Mouse (Mus musculus) MEL (cell line): Measurements from ENCODE around the gene Dennd4b. TPM values are rescaled to one million over a fixed set of nuclear protein-coding genes. Genes with fewer than 3 reads are reported as not detected.

Source experiments
- DNase-seq: peaks from one replicate; pipeline ENCODE4 v3.0.0; 2011; ENCODE audit warnings: low read depth, low spot score
- H3K27ac ChIP-seq: 2 replicates; pipeline ENCODE4 v1.5.1; 2012; ENCODE audit warnings: low read depth, mild to moderate bottlenecking, control low read depth, low read length, moderate library complexity; ENCODE audit not compliant: control insufficient read depth
- H3K27me3 ChIP-seq, 2 experiments: fragments of 150-350 bp in 1 of 2; sonication (generic) in 1 of 2; 2 replicates each; pipeline ENCODE4 v1.6.1; 2012; ENCODE audit warnings: low read length in 2 of 2, mild to moderate bottlenecking in 2 of 2, improper control_type of control experiment in 1 of 2, moderate library complexity in 1 of 2; ENCODE audit not compliant: insufficient read depth in 2 of 2, control insufficient read depth in 1 of 2
- H3K36me3 ChIP-seq, 2 experiments: 2 replicates each; pipeline ENCODE4 v1.6.1; 2012 to 2014; ENCODE audit warnings: low read length in 2 of 2, improper control_type of control experiment in 1 of 2, inconsistent platforms in 1 of 2, mild to moderate bottlenecking in 1 of 2; ENCODE audit not compliant: insufficient read depth in 2 of 2, control insufficient read depth in 1 of 2
- H3K4me1 ChIP-seq, 2 experiments: fragments of 150-350 bp in 1 of 2; sonication (generic) in 1 of 2; 2 replicates each; pipeline ENCODE4 v1.6.1; 2012; ENCODE audit warnings: low read length in 2 of 2, improper control_type of control experiment in 1 of 2, mild to moderate bottlenecking in 1 of 2; ENCODE audit not compliant: insufficient read depth in 2 of 2, control insufficient read depth in 1 of 2
- H3K4me3 ChIP-seq, 2 experiments: fragments of 150-350 bp in 1 of 2; sonication (generic) in 1 of 2; 2 replicates each; pipeline ENCODE4 v1.5.1; 2012; ENCODE audit warnings: low read depth in 2 of 2, low read length in 2 of 2, mild to moderate bottlenecking in 2 of 2, moderate library complexity in 2 of 2, control low read depth in 1 of 2, improper control_type of control experiment in 1 of 2; ENCODE audit not compliant: control insufficient read depth in 1 of 2, insufficient read depth in 1 of 2
- H3K79me2 ChIP-seq: 2 replicates; pipeline ENCODE4 v1.6.1; 2012; ENCODE audit warnings: mild to moderate bottlenecking, low read length, moderate library complexity; ENCODE audit not compliant: control insufficient read depth, poor library complexity, insufficient read depth
- H3K9ac ChIP-seq: 2 replicates; pipeline ENCODE4 v1.6.1; 2012; ENCODE audit warnings: low read depth, mild to moderate bottlenecking, control low read depth, low read length, moderate library complexity; ENCODE audit not compliant: control insufficient read depth, poor library complexity, severe bottlenecking
- H3K9me3 ChIP-seq: fragments of 150-350 bp; sonication (generic); replicated peaks from 2 replicates; pipeline ENCODE4 v1.6.1; 2012; ENCODE audit warnings: mild to moderate bottlenecking, low read length, improper control_type of control experiment, moderate library complexity; ENCODE audit not compliant: insufficient read depth
- BHLHE40 ChIP-seq: IDR thresholded peaks from 2 replicates; pipeline ENCODE4 v1.6.1; 2012; ENCODE audit warnings: low read depth, mild to moderate bottlenecking, inconsistent platforms, low read length, improper control_type of control experiment, borderline replicate concordance
- CHD2 ChIP-seq: IDR thresholded peaks from 2 replicates; pipeline ENCODE4 v1.6.1; 2011; ENCODE audit warnings: low read length, improper control_type of control experiment
- CTCF ChIP-seq, 3 experiments: IDR thresholded peaks in 2 of 3; conservative IDR thresholded peaks in 1 of 3; 2 replicates each; pipeline ENCODE4 v1.5.1; 2011 to 2012; ENCODE audit warnings: low read length in 3 of 3, low read depth in 2 of 3, mild to moderate bottlenecking in 2 of 3, improper control_type of control experiment in 1 of 3, inconsistent platforms in 1 of 3, mixed read lengths in 1 of 3, moderate library complexity in 1 of 3; ENCODE audit not compliant: control insufficient read depth in 1 of 3, insufficient read depth in 1 of 3, poor library complexity in 1 of 3, severe bottlenecking in 1 of 3
- E2F4 ChIP-seq: IDR thresholded peaks from 2 replicates; pipeline ENCODE4 v1.6.1; 2011; ENCODE audit warnings: low read depth, low read length, improper control_type of control experiment, borderline replicate concordance
- ELF1 ChIP-seq: IDR thresholded peaks from 2 replicates; pipeline ENCODE4 v1.6.1; 2014; ENCODE audit warnings: low read depth, mild to moderate bottlenecking, inconsistent platforms, low read length, improper control_type of control experiment, moderate library complexity
- ETS1 ChIP-seq: IDR thresholded peaks from 2 replicates; pipeline ENCODE4 v1.6.1; 2012; ENCODE audit warnings: low read depth, mild to moderate bottlenecking, inconsistent platforms, low read length, improper control_type of control experiment, moderate library complexity
- GATA1 ChIP-seq: IDR thresholded peaks from 2 replicates; pipeline ENCODE4 v1.6.1; 2011; ENCODE audit warnings: low read depth, low read length, improper control_type of control experiment
- HCFC1 ChIP-seq: IDR thresholded peaks from 2 replicates; pipeline ENCODE4 v1.6.1; 2012; ENCODE audit warnings: low read depth, mild to moderate bottlenecking, inconsistent platforms, low read length, improper control_type of control experiment, moderate library complexity
- JUND ChIP-seq: IDR thresholded peaks from 2 replicates; pipeline ENCODE4 v1.6.1; 2011; ENCODE audit warnings: low read depth, mild to moderate bottlenecking, improper control_type of control experiment, low read length
- KAT2A ChIP-seq: conservative IDR thresholded peaks from 2 replicates; pipeline ENCODE4 v1.6.1; 2012; ENCODE audit warnings: low read depth, low read length, improper control_type of control experiment, inconsistent platforms
- MAFK ChIP-seq: IDR thresholded peaks from 2 replicates; pipeline ENCODE4 v1.6.1; 2011; ENCODE audit warnings: low read depth, mild to moderate bottlenecking, low read length, improper control_type of control experiment, borderline replicate concordance
- MAX ChIP-seq: IDR thresholded peaks from 2 replicates; pipeline ENCODE4 v1.6.1; 2011; ENCODE audit warnings: low read length, improper control_type of control experiment
- MEF2A ChIP-seq: IDR thresholded peaks from 2 replicates; pipeline ENCODE4 v1.6.1; 2014; ENCODE audit warnings: low read depth, mild to moderate bottlenecking, inconsistent platforms, low read length, improper control_type of control experiment; ENCODE audit not compliant: poor library complexity, insufficient replicate concordance, severe bottlenecking; ENCODE audit errors: extremely low read depth
- MYB ChIP-seq: IDR thresholded peaks from 2 replicates; pipeline ENCODE4 v1.6.1; 2011; ENCODE audit warnings: mild to moderate bottlenecking, low read depth, low read length, improper control_type of control experiment
- MYC ChIP-seq: IDR thresholded peaks from 2 replicates; pipeline ENCODE4 v1.6.1; 2011; ENCODE audit warnings: low read depth, mild to moderate bottlenecking, low read length, improper control_type of control experiment, moderate library complexity
- NELFE ChIP-seq: IDR thresholded peaks from 2 replicates; pipeline ENCODE4 v1.6.1; 2011; ENCODE audit warnings: low read depth, low read length, improper control_type of control experiment
- NRF1 ChIP-seq: IDR thresholded peaks from 2 replicates; pipeline ENCODE4 v1.6.1; 2014; ENCODE audit warnings: low read depth, mild to moderate bottlenecking, inconsistent platforms, low read length, improper control_type of control experiment, moderate library complexity; ENCODE audit not compliant: poor library complexity, insufficient read depth, severe bottlenecking
- POLR2A ChIP-seq, 2 experiments: IDR thresholded peaks; 2 replicates each; pipeline ENCODE4 v1.6.1; 2011 to 2012; ENCODE audit warnings: low read length in 2 of 2, mild to moderate bottlenecking in 2 of 2, control low read depth in 1 of 2, improper control_type of control experiment in 1 of 2, low read depth in 1 of 2, moderate library complexity in 1 of 2; ENCODE audit not compliant: control insufficient read depth in 1 of 2, insufficient read depth in 1 of 2, poor library complexity in 1 of 2
- POLR2AphosphoS2 ChIP-seq: IDR thresholded peaks from 2 replicates; pipeline ENCODE4 v1.6.1; 2011; ENCODE audit warnings: low read length, improper control_type of control experiment
- RAD21 ChIP-seq: IDR thresholded peaks from 2 replicates; pipeline ENCODE4 v1.6.1; 2011; ENCODE audit warnings: mild to moderate bottlenecking, low read depth, low read length, improper control_type of control experiment
- SIN3A ChIP-seq: IDR thresholded peaks from 2 replicates; pipeline ENCODE4 v1.6.1; 2012; ENCODE audit warnings: low read length, improper control_type of control experiment, inconsistent platforms
- SMC3 ChIP-seq: IDR thresholded peaks from 2 replicates; pipeline ENCODE4 v1.6.1; 2011; ENCODE audit warnings: low read depth, low read length, improper control_type of control experiment
- TAL1 ChIP-seq: IDR thresholded peaks from 2 replicates; pipeline ENCODE4 v1.6.1; 2012; ENCODE audit warnings: mild to moderate bottlenecking, inconsistent platforms, low read length, moderate library complexity, mixed read lengths
- TCF12 ChIP-seq: IDR thresholded peaks from 2 replicates; pipeline ENCODE4 v1.6.1; 2014; ENCODE audit warnings: low read depth, mild to moderate bottlenecking, inconsistent platforms, low read length, improper control_type of control experiment, moderate library complexity
- USF1 ChIP-seq: IDR thresholded peaks from 2 replicates; pipeline ENCODE4 v1.6.1; 2014; ENCODE audit warnings: low read depth, mild to moderate bottlenecking, inconsistent platforms, low read length, improper control_type of control experiment, moderate library complexity
- USF2 ChIP-seq, 2 experiments: IDR thresholded peaks; 2 replicates each; pipeline ENCODE4 v1.6.1; 2011 to 2012; ENCODE audit warnings: improper control_type of control experiment in 2 of 2, low read length in 2 of 2, borderline replicate concordance in 1 of 2, inconsistent platforms in 1 of 2, low read depth in 1 of 2, mild to moderate bottlenecking in 1 of 2; ENCODE audit not compliant: insufficient read depth in 1 of 2
- ZC3H11A ChIP-seq: IDR thresholded peaks from 2 replicates; pipeline ENCODE4 v1.6.1; 2012; ENCODE audit warnings: low read depth, mild to moderate bottlenecking, inconsistent platforms, low read length, improper control_type of control experiment
- ZKSCAN1 ChIP-seq: IDR thresholded peaks from 2 replicates; pipeline ENCODE4 v1.6.1; 2012; ENCODE audit warnings: low read depth, mild to moderate bottlenecking, inconsistent platforms, low read length, improper control_type of control experiment, moderate library complexity
- ZMIZ1 ChIP-seq: IDR thresholded peaks from 2 replicates; pipeline ENCODE4 v1.6.1; 2012; ENCODE audit warnings: low read depth, mild to moderate bottlenecking, inconsistent platforms, low read length, improper control_type of control experiment, moderate library complexity
- ZNF384 ChIP-seq: IDR thresholded peaks from 2 replicates; pipeline ENCODE4 v1.6.1; 2012; ENCODE audit warnings: low read depth, mild to moderate bottlenecking, inconsistent platforms, low read length, improper control_type of control experiment
- polyA plus RNA-seq, 2 experiments: library from polyadenylated mRNA; stranded (reverse) in 1 of 2; unstranded in 1 of 2; fragments of >175 nt in 1 of 2; fragments of >200 nt in 1 of 2; gene quantifications; 2 replicates each; pipeline versions ENCODE4 v1.2.1 to v1.2.4; 2012; ENCODE audit warnings: low replicate concordance in 2 of 2, low read depth in 1 of 2; ENCODE audit not compliant: insufficient read length in 2 of 2, insufficient read depth in 1 of 2, missing spikeins in 1 of 2
- total RNA-seq: library from RNA; depleted of rRNA; stranded (reverse); fragments of 300-350 nt; gene quantifications from 2 replicates; pipeline ENCODE4 v1.2.3, GENCODE M21; 2012

The Dennd4b gene
- total and polyA plus RNA-seq, 3 experiments: 11.6 to 27.1 TPM; not detected in 1

DNA sequence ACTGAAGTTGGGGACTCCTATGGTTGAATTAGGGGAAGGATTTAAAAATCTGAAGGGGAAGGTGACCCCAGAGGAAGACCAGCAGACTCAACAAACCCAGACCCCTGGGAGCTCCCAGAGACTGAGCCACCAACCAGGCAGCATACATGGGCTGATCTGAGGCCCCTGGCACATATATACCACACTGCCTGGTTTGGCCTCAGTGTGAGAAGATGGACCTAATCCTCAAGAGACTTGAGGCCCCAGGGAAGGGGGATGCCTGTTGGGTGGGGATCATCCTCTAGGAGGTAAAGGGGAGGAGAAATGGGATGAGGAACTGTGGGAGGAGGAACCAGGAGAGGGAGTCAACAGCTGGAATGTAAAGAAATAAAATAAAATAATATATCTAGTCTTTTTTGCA, 49.3 kb downstream of the Dennd4b start:
- Histone ChIP-seq H3K79me2 (peaks cover 55% of the 10 kb centered on the region), H3K9ac (no peak overlapping the region)
- TF ChIP-seq USF2 (IDR thresholded peaks at IDR 0.05; ENCODE audit: borderline replicate concordance in 1 of 2, insufficient read depth in 1 of 2, low read depth in 1 of 2, low read length in 2 of 2): no peak
- no peak for TF ChIP-seq SMC3
- no peak for TF ChIP-seq POLR2A (IDR thresholded peaks at IDR 0.05; ENCODE audit: control insufficient read depth in 1 of 2, insufficient read depth in 1 of 2, low read depth in 1 of 2, low read length in 2 of 2, poor library complexity in 1 of 2)
- TF ChIP-seq ZKSCAN1: no peak
- TF ChIP-seq RAD21: no peak
- no peak for TF ChIP-seq MAX
- TF ChIP-seq SIN3A: no peak
- no peak for TF ChIP-seq ELF1
- TF ChIP-seq MYB: no peak
- TF ChIP-seq NELFE: no peak
- no peak for TF ChIP-seq ZNF384
- no peak for TF ChIP-seq GATA1
- TF ChIP-seq TCF12: no peak
- TF ChIP-seq MYC: no peak
- no peak for TF ChIP-seq KAT2A
- TF ChIP-seq MEF2A: no peak
- TF ChIP-seq CHD2: no peak
- no peak for TF ChIP-seq TAL1
- TF ChIP-seq BHLHE40: no peak
- TF ChIP-seq HCFC1: no peak
- TF ChIP-seq, all 39 proteins: peak for 0
- Histone ChIP-seq H3K4me3 (no peak overlapping the region), H3K4me1 (peaks cover 0 to 11% of the 10 kb centered on the region in 2 experiments; a peak in 2 of 4 replicates), H3K27me3 (no peaks in the 10 kb centered on the region), H3K9me3 (no peaks in the 10 kb centered on the region), H3K27ac (no peak overlapping the region), H3K36me3 (peaks cover 11 to 19% of the 10 kb centered on the region in 2 experiments)
- DNase-seq: no peak

GRCm38 (mm10) chr3:90322289-90322688, 57.3 kb downstream of the Dennd4b start:
- Histone ChIP-seq H3K4me3 (peak overlapping the region in 1 of 2 experiments; percentile 17; a peak in 1 of 4 replicates), H3K27ac (no peak overlapping the region), H3K9me3 (no peaks in the 10 kb centered on the region), H3K9ac (no peak overlapping the region), H3K27me3 (no peaks in the 10 kb centered on the region), H3K4me1 (peaks cover 0 to 35% of the 10 kb centered on the region in 2 experiments; a peak in 2 of 4 replicates), H3K36me3 (peaks cover 0 to 32% of the 10 kb centered on the region in 2 experiments; a peak in 3 of 4 replicates), H3K79me2 (peaks cover 54% of the 10 kb centered on the region)
- peak; percentile 81 for DNase-seq
- TF ChIP-seq JUND (no peak), BHLHE40 (0 out of 2 replicates have a peak, but pooled peaks have one; percentile 48), MYC (no peak), ZMIZ1 (no peak), MAFK (no peak; the same call in 1 of the 2 replicates), USF1 (peak; percentile 65), POLR2A (IDR thresholded peaks at IDR 0.05; ENCODE audit: control insufficient read depth in 1 of 2, insufficient read depth in 1 of 2, low read depth in 1 of 2, low read length in 2 of 2, poor library complexity in 1 of 2) (no peak), ZKSCAN1 (no peak), ZC3H11A (no peak; the same call in 1 of the 2 replicates), ZNF384 (no peak; the same call in 1 of the 2 replicates), GATA1 (no peak), KAT2A (no peak), ETS1 (peak; percentile 93), E2F4 (no peak), HCFC1 (no peak; the same call in 1 of the 2 replicates), NRF1 (no peak), ELF1 (no peak), SIN3A (peak; percentile 85), MYB (peak; percentile 72; the same call in 1 of the 2 replicates), CTCF (IDR thresholded peaks at IDR 0.05 in 2 of 3, conservative IDR thresholded peaks at IDR 0.05 in 1 of 3; ENCODE audit: control insufficient read depth in 1 of 3, insufficient read depth in 1 of 3, low read depth in 2 of 3, low read length in 3 of 3, poor library complexity in 1 of 3, severe bottlenecking in 1 of 3) (no peak), POLR2AphosphoS2 (no peak), USF2 (IDR thresholded peaks at IDR 0.05; ENCODE audit: borderline replicate concordance in 1 of 2, insufficient read depth in 1 of 2, low read depth in 1 of 2, low read length in 2 of 2) (no peak)
